Mouse (Mus musculus) hindlimb bud, embryonic 11.5 days (tissue): ENCODE results near the gene Foxj1.

Experiments used
- DNase-seq: peaks from one replicate; pipeline ENCODE4 v3.0.0-alpha.2; 2012; ENCODE audit warnings: low read depth, low spot score; ENCODE audit errors: extremely low spot score

Foxj1 gene

DNA sequence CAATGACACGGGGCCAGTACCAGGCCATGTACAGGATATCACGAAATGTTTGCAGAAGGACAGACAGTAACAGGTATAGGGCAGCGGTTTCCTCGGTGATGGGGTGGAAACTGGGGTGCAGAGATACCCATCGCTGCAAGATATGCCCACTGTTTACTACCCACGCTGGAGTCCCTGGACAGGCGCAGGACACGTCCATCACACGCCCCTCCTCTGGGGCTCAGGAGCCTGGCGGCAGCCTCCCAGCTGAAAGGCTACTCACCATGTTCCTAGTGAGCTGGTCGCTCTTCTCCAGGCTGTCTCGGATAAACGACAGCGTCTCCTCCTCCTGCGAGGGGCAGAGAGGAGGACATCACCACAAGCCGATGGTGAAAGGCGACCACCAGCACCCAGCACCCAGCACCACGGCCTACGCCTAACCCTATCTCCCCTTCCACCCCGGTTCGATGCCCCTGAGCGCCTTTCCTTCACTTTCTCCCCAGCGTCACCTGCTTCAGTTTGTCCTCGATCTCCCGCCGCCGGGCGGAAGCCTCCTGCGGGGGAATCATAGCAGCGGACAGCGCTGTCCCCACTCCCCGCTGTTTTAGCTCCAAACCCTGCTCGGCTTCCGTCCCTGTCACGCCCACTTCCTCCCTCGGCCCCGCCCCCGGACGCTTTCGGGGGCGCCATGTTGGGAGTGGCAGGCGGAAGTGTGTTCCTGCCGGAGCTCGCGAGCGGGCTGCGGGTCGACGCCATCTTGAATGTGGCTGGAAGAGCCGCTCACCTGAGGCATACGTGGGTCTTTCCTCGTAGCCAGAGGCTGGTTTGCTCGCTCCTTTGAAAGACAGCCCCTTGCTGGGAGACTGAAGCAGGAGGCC lies 28.8 kb downstream of the Foxj1 start:
- DNase-seq, result peak; percentile 58

DNA sequence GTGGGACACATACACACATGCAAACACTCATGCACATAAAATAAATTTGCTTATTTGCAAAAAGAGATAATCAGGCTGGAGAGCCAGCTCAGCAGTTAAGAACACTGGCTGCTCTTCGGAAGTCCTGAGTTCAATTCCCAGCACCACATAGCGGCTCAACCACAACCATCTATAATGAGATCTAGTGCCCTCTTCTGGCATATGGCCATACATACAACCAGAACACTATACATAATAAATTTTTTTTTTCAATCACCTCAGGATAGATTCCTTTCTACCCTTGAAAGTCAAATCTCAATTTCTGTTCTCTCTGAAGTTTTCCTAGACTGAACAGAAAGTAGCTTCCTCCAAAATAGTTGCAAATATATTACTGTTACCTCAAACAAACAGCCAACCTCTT lies 29.8 kb downstream of the Foxj1 start:
- no peak for DNase-seq

DNA sequence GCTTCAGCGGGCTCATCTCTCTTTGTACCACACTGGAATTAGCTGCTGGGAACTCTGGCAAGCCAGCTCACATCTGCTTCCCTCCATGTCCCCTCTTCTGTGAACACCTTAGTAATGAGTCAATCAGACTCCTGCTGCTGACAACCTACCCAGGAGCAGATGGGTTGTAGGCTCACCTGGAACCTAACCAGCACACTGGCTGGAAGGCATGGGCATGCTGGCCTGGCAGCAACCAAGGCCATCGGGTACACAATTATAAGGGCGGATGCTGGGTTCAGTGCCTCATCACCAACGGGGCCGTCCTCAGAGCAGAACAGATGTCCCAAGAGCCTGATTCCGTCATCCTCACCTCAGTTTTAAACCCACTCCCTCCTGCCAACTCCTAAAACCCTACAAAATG lies 36.6 kb downstream of the Foxj1 start:
- DNase-seq, result no peak

DNA sequence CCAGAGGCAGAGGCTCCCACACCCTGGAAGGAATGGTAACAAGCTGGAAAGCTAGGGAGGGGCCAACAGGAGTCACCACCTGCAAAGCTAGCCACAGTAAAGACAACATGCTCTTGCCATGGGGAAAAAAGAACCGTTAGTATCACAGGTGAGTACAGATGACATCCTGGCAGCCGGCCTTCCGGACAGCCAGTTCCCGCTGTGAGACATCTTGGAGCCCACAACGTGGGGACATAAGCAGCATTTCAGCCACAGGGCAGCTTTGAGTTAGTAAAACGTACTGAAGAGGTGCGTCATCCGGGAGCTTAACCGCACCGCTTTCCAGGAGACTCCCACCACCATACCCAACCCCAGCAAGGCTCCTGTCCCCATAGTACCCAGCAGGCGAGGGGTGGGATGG lies 37.0 kb downstream of the Foxj1 start:
- DNase-seq, result no peak

DNA sequence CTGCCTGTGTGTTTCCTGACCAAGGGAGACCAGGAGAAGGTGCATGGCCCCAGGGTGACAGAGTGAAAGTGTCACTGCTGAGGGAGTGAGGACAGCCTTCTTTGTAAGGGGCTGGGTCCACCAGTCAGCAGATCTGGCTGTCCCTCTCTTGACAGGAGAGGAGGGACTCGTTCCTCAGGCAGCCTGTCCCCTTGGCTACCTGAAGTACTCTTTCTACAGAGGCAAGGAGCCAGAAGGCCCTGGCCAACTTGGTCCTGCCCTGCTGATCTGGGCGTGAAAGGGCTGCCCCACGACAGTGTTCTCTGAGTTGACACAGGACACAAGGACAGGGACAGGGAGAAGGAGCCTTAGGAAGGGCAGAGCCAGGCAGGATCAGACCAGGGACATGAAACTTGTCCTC lies 38.2 kb downstream of the Foxj1 start:
- DNase-seq, result no peak

DNA sequence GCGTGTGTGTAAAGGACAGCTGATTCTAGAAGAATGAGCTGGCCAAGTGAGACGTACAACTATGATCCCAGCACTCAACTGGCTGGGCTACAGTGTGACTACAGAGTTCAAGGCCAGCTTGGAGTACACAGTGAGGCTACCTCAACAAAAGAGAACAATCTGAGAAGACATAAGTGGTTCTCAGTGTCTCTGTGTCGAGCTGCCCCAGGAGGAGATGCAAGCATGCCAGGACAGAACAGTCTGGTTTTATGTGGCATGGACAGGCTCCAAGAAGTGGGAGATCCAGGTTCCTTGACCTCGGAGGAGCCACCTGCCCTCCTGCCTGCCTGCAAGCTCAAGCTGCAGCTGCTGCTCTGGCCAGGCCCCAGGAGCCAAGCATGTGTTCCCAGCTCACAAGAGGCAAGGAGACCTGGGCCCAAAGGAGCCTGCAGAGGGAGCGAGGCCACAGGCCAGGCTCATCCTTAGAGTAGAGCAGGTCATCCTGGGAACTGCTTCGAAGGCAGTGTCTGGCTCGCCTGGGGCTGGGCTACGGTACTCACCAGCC lies 38.9 kb downstream of the Foxj1 start:
- no peak for DNase-seq

DNA sequence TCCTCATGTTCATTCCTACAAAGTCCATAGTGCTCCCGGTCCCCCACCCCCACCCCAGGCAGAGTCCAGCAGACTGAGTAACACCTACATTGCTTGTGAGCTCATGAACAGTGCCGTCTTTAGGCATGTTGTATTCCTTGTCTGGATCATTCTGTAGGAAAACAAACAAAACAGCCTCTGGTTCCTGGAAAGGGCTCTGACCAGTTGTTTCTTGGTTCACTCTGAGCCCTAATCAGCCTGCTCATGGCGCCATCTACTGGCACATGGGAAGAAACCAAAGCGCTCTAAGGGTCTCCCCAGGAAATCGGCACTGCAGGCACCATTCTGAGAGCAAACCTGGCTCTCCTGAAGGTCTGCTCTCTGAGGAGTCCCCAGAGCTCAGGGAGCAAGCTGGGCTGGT lies 40.9 kb downstream of the Foxj1 start:
- DNase-seq, result no peak

DNA sequence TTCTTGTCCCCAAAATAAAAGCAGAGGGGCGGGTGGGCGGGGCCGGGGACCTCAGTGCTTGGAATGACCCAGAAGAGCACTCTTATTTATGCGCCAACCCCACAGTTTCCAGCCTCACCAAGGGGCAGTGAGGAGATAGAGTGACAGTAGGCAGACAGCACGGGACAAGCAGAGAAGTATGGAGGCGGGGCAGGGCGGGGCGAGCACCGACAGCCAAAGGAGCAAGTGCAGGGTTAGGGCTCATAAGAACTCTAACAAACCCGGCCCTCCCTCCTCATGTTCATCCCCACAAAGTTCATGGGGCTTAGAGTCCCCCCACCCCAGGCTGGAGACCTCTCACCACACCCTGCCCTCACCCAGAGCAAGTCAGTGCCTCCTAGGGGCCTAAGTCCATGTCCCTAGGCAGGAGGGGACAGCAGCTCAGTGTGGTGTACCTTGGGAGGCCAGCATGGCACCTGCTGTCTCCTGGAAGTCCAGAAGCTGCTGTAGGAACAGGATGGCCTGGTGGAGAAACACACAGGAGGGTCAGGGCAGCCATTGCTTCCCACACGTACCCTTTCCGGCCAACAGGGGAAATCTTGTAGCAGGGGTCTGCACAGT lies 41.6 kb downstream of the Foxj1 start:
- no peak for DNase-seq

DNA sequence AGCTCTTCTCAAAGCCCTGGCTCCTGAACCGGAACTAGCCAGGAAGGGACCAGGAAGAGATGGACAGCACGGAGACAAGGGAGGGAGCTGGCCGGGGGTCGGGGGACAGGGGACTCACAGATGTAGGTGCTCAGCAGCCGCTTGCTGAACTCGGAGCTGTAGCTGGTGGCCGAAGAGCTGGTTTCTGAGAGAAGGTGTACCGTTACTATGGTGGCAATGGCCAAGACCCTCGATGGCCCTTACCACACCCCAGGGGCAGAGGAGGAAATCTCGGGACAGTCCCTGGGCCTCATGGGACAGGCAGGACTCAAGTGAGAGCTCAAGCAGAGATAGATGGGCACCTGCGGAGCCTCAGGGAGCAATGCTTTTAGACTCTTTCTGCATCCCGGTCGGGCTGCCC lies 42.8 kb downstream of the Foxj1 start:
- no peak for DNase-seq

DNA sequence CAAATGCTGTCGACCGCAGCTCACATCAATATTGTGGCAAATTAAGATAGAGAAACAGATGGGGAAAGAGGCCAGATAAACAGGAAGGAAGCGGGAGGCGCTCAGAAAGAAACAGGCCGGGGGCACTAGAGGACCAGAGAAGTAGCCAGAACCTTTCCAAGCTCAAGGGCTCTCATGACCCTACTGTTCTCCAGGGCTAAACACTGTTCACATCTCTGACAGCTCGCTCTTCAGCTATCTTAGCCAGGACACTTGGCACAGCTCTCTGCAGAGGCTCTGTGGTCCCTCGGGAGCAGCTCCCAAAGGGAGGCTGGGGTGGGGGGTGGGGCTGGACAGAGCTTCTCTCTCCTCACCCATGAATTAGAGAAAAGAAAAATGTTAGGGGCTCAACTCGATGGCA lies 44.6 kb downstream of the Foxj1 start:
- no peak for DNase-seq

DNA sequence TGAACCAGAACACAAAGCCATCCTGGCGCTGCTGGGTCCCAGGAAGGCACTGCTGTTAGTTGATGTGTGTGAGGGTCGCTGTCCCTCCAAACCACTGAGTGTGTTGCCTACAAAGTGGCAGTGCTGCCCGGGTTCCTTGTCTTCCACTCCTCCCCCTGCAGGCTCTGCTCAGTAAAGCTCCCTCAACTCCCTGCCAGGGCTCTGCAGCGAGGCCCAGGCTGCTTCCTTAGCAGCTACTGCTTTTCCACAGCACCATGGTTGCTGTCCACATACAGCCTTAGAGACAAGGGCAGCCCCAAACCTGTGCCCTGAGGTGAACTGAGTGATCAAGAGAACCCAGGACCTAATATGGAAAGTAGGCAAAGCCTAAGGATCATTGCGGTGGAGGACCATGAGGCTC lies 47.8 kb downstream of the Foxj1 start:
- DNase-seq, result no peak

DNA sequence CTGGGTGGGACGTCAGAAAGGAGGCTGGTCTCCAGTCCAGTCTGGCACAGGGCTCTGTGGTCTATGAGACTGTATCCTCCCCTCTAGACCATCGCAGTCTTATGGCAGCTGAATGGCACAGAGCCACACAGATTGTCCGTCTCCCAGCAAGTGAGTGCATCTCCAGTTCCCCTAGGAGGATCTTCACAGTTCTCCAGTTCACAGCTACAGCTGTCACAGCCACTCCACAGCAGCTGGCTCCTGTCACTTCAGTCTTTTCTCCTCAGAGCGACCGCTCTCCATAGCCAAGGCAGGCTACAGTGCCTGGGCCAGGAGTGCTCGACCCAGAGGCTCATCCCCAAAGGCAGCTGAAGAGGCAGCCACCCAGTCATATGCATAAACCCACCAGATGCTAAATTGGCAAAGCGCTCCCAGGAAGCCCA lies 49.4 kb downstream of the Foxj1 start:
- DNase-seq, result no peak

DNA sequence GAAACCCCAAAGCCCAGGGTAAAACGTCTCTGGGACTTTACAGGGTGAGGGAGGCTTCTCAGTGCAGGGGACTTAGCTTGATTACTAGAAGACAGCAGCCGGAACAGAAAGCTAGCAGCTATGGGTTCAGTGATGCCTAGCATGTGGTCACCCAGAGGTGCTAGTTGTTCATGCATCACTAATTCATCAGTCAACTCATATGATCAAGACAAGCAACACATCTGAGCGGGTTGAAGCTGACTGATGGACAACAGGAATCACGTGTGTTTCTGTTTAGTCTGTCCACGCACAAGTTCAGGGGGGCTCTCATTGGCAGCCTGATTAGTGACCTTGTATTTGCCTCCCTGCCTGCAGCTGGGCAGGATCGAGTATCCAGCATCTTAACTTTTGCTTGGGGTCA lies 51.2 kb downstream of the Foxj1 start:
- DNase-seq, result no peak

DNA sequence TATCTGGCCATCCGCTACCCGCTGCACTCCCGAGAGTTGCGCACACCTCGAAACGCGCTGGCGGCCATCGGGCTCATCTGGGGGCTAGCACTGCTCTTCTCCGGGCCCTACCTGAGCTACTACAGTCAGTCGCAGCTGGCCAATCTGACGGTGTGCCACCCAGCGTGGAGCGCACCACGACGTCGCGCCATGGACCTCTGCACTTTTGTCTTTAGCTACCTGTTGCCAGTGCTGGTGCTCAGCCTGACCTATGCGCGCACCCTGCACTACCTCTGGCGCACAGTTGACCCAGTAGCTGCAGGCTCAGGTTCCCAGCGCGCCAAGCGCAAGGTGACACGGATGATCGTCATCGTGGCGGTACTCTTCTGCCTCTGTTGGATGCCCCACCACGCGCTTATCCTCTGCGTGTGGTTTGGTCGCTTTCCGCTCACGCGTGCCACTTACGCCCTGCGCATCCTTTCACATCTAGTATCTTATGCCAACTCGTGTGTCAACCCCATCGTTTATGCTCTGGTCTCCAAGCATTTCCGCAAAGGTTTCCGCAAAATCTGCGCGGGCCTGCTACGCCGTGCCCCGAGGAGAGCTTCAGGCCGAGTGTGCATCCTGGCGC lies 52.2 kb downstream of the Foxj1 start:
- no peak for DNase-seq

DNA sequence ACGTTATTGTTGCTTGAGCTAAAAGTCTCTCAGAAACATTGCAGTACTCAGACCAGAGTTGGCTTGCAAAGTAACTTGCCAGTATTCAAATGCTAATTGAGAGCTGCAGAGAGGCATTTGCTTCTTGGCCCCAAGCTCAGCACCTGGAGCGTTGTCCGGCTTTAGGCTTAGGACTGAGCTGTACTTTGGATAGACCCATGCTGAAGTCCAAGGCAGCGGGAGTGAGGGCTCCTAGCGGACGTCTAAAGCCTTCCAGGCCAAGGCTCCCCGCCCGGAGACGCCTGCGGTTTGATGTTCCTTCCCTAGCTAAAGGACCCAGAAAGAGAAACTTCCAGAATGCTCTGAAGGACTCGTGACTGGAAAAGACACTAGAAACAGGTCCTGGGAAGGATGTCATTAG lies 53.1 kb downstream of the Foxj1 start:
- DNase-seq, result no peak

DNA sequence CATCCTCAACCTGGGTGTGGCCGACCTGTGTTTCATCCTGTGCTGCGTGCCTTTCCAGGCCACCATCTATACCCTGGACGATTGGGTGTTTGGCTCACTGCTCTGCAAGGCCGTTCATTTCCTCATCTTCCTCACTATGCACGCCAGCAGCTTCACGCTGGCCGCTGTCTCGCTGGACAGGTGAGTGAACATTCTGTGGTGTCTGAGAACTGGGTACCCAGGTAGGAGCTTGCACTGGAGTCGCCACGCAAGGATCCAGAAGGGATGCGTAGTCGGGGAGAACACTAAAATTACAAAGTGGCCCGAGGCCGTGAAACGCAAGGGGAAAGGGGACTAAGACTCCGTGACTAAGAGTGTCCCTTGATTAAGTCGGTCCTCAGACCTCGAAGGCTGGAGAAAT lies 53.5 kb downstream of the Foxj1 start:
- DNase-seq, result no peak

DNA sequence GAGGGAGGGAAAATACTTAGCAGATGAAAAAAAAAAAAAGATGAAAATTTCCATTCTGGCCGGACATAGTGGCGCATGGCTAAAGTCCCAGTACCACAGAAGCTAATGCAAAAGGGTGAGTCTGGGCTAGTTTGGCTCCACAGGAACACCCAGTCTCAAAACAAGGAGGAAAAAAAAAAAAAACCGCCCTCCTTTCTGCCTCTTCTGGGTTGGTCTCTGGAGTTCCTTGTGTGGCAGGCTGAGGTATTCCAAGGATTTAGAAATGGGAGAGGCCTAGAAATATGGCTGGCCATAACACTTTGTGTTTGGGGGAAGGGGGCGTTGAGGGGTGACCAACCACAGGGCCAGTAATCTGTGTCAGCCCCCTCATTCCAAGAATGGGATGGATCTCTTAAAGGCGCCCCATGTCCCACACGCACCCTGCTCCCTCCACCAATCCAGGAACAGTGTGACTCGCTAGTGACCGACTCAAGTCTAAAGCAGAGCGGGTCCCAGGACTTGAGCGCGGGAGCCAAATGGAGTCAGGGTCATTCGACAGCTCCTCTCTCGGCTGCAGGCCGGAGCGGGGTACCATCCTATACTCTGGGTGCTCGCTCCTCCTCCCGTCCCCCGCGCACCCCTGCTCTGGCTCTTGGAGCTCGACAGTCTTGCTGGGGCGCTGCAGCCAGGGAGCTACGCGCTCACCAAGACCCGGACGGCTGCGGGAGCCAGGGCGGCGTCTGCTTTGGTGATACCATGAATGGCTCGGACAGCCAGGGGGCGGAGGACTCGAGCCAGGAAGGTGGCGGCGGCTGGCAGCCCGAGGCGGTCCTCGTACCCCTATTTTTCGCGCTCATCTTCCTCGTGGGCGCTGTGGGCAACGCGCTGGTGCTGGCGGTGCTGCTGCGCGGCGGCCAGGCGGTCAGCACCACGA lies 54.2 kb downstream of the Foxj1 start, which contains the start of gene Galr2:
TSS of gene Galr2 (plus strand) at position 189 of the 913 bp plus-strand sequence.
- no peak for DNase-seq
